Mouse (Mus musculus) retina, adult 2 months (tissue): ENCODE data around the gene Olfr371.

Experiments used
- DNase-seq: peaks from one replicate; pipeline ENCODE4 v3.0.0-alpha.2; 2012; ENCODE audit warnings: low read depth, low spot score

Gene Olfr371

DNA sequence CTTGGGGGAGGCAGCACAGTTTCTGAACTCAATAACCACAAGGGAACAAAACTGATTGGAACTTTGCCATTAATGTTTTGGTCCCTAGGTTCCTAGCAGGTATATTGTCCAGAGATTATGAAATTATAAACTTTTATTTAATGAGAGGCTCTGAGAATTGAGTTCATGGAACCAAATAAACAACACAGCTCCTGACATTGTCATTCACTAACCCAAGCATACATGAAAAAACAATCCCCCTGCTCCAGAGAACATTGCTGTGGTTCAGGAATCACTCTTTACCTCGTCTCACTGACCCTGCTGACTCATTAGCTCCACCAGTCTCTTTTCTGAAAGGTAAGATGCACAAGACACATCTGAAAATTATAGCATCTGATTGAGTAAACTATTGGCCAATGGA, at the start of gene Olfr371:
Olfr371 (plus strand) TSS at position 301 of the 400 bp plus-strand sequence.
- DNase-seq = no peak

DNA sequence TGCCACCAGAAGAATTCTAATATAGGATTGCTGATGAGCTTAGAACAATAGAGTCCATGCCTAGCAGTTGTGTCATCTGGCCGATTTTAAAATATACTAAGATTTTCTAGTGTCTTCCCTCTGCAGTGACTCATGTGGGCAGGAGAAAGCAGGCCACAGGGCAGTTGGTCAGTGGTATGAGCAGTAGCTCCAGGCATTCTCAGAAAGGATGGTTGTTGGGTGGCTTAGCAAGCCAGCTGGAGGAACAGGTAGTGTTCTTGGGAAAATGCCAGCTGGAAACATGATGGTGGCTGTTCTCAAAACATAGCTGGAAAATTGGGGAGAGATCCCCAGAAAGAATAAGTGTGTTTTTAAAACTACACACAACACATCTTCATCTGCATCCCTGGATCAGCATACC, 33.4 kb upstream of the Olfr371 start:
- DNase-seq = no peak

DNA sequence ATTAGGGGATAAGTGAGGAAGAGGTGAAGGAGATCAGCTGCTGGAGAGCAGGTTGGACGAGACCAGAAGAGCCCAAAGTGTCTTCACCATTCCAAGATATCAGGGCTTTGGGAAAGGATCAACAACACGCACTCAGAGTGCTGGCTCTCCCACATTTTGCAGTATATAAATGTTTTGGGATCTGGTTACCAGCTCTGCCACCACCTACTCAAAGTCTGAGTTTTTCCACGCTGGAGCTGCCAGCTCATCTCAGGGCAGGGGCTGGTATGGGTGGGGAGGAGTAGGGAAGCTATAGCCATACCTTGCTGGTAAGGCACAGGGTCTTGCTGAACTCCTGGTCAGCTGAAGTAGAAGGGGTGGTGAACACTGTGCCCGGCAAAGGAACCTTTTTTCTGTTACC, 5.6 kb upstream of the Olfr371 start:
- DNase-seq = no peak

DNA sequence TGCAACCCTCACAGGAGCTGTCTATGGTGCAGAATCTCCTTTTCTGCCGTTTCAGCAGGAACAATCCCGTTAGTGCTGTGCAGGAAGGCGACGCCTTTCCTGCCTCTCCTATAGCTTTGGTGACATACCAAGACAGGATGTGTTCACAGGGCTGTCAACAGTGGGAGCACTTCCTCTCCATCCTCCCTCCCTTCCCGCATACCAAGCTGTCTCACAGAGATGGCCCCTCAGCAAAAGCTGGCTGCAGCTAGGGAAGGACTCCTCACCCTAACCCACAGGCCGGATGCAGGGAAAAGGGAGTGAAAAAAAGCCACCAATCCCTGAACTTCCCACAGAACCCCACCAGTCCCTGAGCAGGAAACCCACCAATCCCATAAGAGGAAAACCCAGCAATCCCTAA, 4.8 kb upstream of the Olfr371 start:
- DNase-seq = no peak

DNA sequence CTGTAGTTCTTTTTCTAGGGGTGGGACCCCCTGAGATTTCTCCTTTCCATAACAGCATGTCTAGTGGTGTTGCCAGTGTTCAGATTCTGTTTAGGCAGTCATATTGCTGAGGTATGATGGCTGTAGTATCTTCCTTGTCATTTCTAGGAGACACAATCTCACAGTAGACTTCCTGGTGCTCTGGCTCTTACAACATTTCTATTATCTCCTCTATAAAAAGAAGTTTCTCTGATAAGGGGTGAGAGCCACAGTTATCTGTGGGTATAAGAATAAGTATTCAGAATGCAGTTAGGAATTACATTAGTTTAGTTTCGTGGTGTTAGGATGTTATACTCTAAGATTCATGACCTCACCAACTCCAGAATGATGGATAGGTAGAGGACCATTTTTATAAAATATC, 1.5 kb downstream of the Olfr371 start:
- DNase-seq = no peak
